Mouse (Mus musculus) adrenal gland, adult (tissue): ENCODE measurements around the gene Ip6k1.

Source experiments
- DNase-seq, 2 experiments: peaks; one replicate each; pipeline ENCODE4 v3.0.0; 2022 to 2023; ENCODE audit warnings: low spot score in 1 of 2; ENCODE audit not compliant: inconsistent age in 2 of 2

The Ip6k1 gene

GRCm38 (mm10) chr9:108001922-108002770 is at the start of gene Ip6k1:
Gene Ip6k1 (plus strand): TSS chr9:108002501.
- peak; percentile 100 for DNase-seq

GRCm38 (mm10) chr9:107955613-107956289 is 46.5 kb upstream of the Ip6k1 start:
- DNase-seq = peak in 1 of 2 experiments; percentile 27

GRCm38 (mm10) chr9:107957141-107957540 is 45.2 kb upstream of the Ip6k1 start:
- DNase-seq = peak in 1 of 2 experiments; percentile 31

- peak; percentile 68 to 80 for DNase-seq
These were observed 42.4 kb upstream of the Ip6k1 start for GRCm38 (mm10) chr9:107959896-107960295.

- peak in 1 of 2 experiments; percentile 34 for DNase-seq
These were observed 41.4 kb upstream of the Ip6k1 start for GRCm38 (mm10) chr9:107960928-107961327.

GRCm38 (mm10) chr9:107961351-107961762 is 40.9 kb upstream of the Ip6k1 start:
- DNase-seq = peak in 1 of 2 experiments; percentile 33

- peak in 1 of 2 experiments; percentile 74 for DNase-seq
These were observed 40.4 kb upstream of the Ip6k1 start for GRCm38 (mm10) chr9:107961881-107962280.

- peak in 1 of 2 experiments; percentile 40 for DNase-seq
These were observed 39.4 kb upstream of the Ip6k1 start for GRCm38 (mm10) chr9:107962916-107963315.

GRCm38 (mm10) chr9:107963700-107964099 is 38.6 kb upstream of the Ip6k1 start:
- DNase-seq = peak; percentile 84 to 94

- DNase-seq = peak in 1 of 2 experiments; percentile 25
These were observed 37.6 kb upstream of the Ip6k1 start for GRCm38 (mm10) chr9:107964681-107965080.

GRCm38 (mm10) chr9:107966676-107967075 is 35.6 kb upstream of the Ip6k1 start:
- DNase-seq = peak in 1 of 2 experiments; percentile 16

- peak in 1 of 2 experiments; percentile 23 for DNase-seq
These were observed 34.9 kb upstream of the Ip6k1 start for GRCm38 (mm10) chr9:107967437-107967836.

- no peak for DNase-seq
These were observed 33.8 kb upstream of the Ip6k1 start for GRCm38 (mm10) chr9:107968531-107968930.

- peak in 1 of 2 experiments; percentile 18 for DNase-seq
These were observed 32.0 kb upstream of the Ip6k1 start for GRCm38 (mm10) chr9:107970311-107970710.

GRCm38 (mm10) chr9:107971690-107972541 is 30.4 kb upstream of the Ip6k1 start:
- DNase-seq = peak in 1 of 2 experiments; percentile 22

GRCm38 (mm10) chr9:107974491-107975171 is 27.7 kb upstream of the Ip6k1 start:
- DNase-seq = no peak

GRCm38 (mm10) chr9:107975399-107976386 is 26.6 kb upstream of the Ip6k1 start, which contains the start of gene Uba7:
Gene Uba7 (plus strand): TSS chr9:107975505.
- peak in 1 of 2 experiments; percentile 74 for DNase-seq

GRCm38 (mm10) chr9:107978815-107979214 is 23.5 kb upstream of the Ip6k1 start:
- no peak for DNase-seq
